Mouse (Mus musculus) kidney, adult 11 months (tissue): ENCODE data around the gene Dnaic1.

ENCODE experiments used
- DNase-seq: peaks from one replicate; pipeline ENCODE4 v3.0.0; 2022

The Dnaic1 gene

DNA sequence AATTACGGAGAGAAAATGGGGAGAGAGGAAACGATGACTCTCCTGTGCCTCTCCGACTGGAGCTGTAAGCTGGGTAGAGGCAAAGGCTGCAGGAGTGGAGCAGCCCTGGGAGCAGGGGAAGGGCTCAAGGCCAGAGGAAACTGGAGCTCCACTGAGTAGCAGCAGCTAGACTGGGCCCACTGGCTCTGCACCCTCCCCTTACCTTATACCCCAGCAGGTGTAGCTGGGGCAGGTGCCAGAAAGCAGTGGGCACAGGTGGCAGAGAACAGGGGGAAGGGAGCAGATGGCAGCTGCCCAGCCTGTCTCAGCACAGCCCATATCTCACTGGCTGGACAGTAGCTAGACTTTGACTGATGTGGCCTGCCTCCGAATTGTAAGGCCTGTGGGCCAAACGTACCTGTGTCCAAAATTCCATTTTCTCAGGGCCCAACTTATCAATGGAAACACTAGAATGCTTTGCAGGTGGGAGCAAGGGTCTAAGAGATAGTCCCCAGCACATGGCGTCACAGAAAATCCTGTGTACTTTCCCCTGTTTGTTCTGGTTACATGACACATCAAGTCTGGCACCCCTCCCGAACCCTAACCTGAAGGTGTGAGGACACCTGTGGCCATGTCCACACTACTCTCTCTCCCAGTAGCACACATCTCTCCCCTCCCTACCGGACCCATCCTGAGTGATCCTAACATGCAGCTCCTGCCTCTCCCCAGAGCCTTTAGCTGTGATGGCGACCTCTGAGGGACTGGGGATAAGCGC, 67.5 kb downstream of the Dnaic1 start:
- no peak for DNase-seq

DNA sequence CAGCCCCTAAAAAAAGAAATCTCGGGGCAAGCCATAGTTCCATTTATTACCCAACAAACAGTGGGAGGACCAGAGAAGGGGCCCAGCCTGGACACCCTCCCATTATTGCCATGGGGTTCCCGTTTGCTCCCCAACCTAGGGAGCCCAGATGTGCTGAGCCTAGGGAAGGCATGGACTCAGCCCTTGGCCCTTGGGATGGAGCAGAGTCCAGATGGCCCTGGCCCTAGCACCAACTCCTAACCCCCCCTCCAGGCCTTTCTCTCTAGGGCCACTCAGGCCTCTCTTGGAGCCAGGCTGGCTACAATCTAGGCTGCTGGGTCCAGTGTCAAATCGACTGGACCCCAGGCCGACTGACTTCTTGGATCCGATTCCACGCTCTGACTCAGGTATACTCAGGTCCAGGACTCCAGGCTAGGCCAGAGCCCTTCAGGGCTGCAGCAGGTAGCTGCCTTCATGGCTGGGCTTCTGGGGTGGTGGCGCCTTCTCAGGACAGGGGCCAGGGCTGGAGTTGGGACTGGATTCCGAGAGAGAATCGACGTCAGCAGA, 68.7 kb downstream of the Dnaic1 start:
- no peak for DNase-seq

- no peak for DNase-seq
Observed at GRCm38 (mm10) chr4:41638828-41639213, 69.2 kb downstream of the Dnaic1 start.

DNA sequence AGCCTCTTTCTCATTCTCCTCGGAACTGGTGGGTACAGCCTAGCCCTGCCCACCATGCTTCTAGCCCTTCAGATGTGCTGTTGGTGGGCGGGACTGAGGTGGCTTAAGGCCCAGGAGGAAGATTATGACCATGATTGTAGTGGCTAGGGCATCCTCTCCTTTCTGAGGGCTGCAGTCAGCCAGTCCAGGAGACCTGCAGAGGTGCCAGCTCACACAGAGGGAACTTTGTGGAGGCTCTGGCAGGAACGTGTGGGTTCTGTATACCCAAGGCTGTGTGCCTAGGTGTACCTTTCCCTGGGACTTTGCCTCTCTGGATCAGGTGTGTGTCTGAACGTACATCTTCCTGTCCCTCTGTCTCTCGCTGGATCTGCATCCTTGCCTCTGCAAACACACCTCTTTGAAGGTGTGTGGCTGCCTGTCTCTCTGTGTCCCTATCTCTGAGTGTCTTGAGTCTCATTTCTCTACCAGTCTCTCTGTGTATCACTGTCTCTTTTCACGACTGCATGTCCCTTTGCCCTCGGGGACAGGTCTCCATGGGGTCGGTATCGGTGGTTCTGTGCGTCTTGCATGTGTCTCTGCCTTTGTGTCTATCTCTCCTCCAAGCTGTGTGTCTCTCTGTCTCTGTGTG, 69.8 kb downstream of the Dnaic1 start:
- no peak for DNase-seq

GRCm38 (mm10) chr4:41639913-41640507, 70.4 kb downstream of the Dnaic1 start, which contains the start of gene Enho:
Enho (minus strand) TSS chr4:41640324.
- DNase-seq: peak; percentile 93

GRCm38 (mm10) chr4:41641199-41641822, 71.7 kb downstream of the Dnaic1 start:
- DNase-seq: no peak

DNA sequence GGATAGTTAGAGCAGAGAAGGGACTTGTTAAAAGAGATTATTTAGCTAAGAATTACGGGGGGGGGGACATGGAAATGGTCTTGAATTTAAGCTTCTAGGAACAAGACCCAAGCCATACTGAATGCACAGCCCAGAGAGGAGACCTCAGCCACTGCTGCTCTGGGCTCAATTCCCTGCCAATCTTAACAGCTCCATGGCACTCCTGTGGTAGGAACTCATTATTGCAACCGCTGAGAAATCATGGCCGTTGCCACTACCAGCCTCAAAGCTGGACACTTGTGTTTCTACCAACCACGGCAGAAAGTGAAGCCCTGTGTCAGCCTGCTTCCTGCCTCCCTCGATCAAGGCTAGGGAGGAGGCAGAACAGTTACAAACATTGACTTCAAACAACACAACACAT, 75.9 kb downstream of the Dnaic1 start:
- peak; percentile 22 for DNase-seq

GRCm38 (mm10) chr4:41648157-41648556, 78.6 kb downstream of the Dnaic1 start:
- DNase-seq: no peak

- no peak for DNase-seq
Observed at GRCm38 (mm10) chr4:41648627-41649026, 79.1 kb downstream of the Dnaic1 start.

DNA sequence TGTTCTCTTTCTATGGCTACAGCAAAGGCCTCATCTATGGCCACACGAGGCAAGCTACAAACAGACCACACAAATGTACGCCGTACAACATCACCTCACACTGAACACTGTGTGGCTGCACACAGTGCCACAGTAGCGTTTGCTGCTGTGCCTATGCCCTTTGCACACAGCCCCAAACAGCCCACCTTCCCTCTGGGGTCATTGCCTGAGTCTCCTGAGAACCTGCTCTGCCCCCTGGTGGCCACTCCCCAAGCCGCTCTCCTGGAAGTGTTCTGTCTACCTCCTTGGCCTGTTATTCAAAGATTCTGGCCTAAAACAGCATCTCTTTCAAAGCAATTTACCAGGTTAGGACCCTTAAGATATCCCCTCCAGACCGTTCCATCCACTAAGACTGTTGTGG, 83.7 kb downstream of the Dnaic1 start:
- DNase-seq: peak; percentile 49

DNA sequence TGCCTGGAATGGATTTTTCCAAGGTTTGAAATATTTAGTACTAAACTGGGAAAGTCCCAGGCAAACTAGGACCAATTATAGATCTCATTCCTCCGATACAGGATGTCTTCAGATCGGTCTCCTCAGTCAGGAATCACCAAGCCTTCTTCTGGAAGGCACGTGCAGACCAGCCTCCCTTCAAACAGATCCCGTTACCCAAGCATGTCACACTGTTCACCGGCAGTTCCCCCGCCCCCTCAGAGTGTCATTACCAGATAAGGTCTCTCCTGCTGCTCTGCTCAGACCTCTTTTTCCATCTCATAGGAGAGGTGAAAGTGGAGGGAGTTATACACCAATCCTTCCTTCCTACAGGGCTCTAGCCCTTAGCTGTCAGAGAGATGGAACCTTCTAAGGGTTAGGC, 84.2 kb downstream of the Dnaic1 start:
- DNase-seq: no peak

DNA sequence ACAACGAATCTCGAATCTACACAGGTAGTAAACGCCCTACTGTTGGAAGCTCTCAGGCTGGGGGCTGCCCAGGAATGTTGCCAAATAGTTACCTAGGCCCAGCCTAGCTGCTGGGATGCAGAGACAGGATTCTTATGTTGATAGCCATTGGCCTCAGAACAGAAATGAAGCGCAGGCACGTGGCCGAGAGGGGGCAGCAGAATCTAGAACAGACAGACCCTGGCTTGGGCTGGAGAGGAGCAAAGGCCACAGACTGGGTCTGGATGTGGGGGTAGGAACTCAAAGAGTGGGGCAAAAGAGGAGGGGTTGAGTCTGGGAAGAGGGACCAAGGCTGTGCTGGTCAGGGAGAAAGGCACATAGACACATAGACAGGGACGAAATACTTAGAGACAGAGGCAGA, 84.6 kb downstream of the Dnaic1 start:
- peak; percentile 55 for DNase-seq

- DNase-seq: no peak
Observed at GRCm38 (mm10) chr4:41655525-41655924, 86.0 kb downstream of the Dnaic1 start.

GRCm38 (mm10) chr4:41658566-41659384, 89.2 kb downstream of the Dnaic1 start:
- DNase-seq: peak; percentile 46

- no peak for DNase-seq
Observed at GRCm38 (mm10) chr4:41659556-41659955, 90.0 kb downstream of the Dnaic1 start.

- peak; percentile 60 for DNase-seq
Observed at GRCm38 (mm10) chr4:41660851-41661430, 91.4 kb downstream of the Dnaic1 start.

GRCm38 (mm10) chr4:41662723-41663122, 93.1 kb downstream of the Dnaic1 start:
- DNase-seq: no peak

- no peak for DNase-seq
Observed at GRCm38 (mm10) chr4:41663614-41664013, 94.0 kb downstream of the Dnaic1 start.

DNA sequence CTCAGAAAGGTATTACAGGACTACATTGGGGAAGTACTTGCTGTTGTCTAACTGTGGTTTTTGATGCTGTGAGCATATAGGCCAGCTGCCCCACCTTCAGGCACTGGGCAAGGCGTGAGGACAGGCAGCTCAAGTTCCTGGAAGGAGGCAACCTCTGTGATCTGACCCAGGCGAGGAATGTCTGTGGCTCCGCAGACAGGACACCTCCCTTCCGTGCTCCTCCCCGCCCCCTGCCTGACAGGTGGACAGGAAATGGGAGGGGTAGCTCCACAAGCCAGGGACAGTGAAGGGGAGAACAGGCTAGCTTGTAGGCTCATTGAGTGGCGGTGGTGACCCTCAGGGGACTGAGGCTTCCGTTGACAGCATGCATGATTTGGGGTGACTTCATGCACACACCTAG, 95.0 kb downstream of the Dnaic1 start:
- no peak for DNase-seq

- DNase-seq: peak; percentile 18
Observed at GRCm38 (mm10) chr4:41665009-41665675, 95.6 kb downstream of the Dnaic1 start.

DNA sequence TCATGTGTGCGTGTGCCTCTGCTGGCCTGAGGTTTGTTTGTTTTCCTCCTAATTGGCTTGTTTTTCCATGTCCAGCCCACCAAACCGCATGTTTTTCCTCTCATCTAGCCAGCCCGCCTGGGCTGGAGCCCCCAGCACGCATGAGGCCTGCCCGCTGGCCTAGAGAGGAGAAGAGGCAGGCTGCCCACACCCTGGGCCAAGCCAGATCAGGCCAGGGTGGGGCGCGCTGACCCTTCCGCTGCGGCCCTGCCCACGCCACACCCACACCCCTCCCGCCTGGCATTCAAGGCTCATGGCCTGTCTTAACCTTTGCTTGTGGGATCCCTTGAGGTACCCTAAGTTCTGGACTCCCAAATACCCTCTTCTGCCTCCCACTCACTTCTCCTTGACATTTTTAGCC, 97.1 kb downstream of the Dnaic1 start:
- DNase-seq: no peak

GRCm38 (mm10) chr4:41670836-41671235, 101.3 kb downstream of the Dnaic1 start:
- DNase-seq: no peak
